Mouse (Mus musculus): ENCODE data around the gene Gja5.

DNA sequence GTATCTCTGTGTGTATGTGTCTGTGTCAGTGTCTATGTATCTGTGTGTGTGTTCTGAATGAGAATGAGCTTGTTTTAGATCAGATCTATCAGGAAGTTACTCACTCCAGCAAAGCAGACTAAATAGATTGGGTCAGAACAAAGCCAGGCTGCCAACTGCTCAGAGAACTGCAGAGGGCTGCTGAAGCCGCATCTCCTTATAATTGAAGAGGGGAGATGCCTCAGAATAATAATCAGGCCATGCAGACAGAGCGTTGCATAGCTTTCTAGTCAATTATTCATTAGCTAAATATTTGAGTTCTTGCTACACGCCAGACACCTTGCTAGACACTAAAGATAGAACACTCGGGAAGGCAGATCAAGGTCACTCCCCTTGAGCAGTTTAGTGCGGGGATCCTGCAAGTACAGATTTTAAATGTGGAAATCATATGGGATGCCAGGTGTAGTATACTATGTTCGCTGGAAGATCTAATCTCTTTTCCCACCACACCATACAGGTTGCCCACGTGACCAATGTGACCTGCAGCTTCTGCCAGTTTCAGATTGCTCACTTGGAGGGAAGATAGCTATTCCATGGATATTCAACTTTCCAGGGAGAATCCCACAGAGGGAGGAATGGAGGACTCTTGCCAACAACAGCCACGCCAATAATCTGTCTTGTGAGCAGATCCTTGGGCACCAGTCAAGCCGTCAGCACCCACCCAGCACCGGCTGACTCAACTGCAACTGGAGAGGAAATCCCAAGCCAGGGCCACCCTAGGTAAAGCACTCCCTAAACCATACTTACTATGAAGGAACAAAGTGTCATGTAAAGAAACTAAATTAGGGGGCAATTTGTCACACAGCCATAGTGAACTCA is 196.5 kb downstream of the Gja5 start:
- TF ChIP-seq MAFK (IDR thresholded peaks at IDR 0.05; ENCODE audit: insufficient read depth, low read depth, low read length) (no peak), ZNF384 (IDR thresholded peaks at IDR 0.05; ENCODE audit: low read depth, low read length) (no peak)
